Mouse (Mus musculus): ENCODE data around the gene Gm10188. TPM values are rescaled to one million over a fixed set of nuclear protein-coding genes. Genes with fewer than 3 reads are reported as not detected.

Gene Gm10188
- total and polyA plus RNA-seq, 3 experiments = not detected

- no peak for DNase-seq (ENCODE audit: extremely low read depth)
- no peak overlapping the region for H3K27ac ChIP-seq (ENCODE audit: insufficient read depth, low read depth)
- peaks cover 3% of the 10 kb centered on the region for H3K9me3 ChIP-seq (replicated peaks; ENCODE audit: low read length)
- TF ChIP-seq ZC3H11A (IDR thresholded peaks at IDR 0.05; ENCODE audit: low read depth, low read length) (no peak), IRF4 (IDR thresholded peaks at IDR 0.05; ENCODE audit: low read depth, low read length) (no peak), MEF2A (IDR thresholded peaks at IDR 0.05; ENCODE audit: borderline replicate concordance, low read depth, low read length) (no peak), ZNF384 (IDR thresholded peaks at IDR 0.05; ENCODE audit: low read depth, low read length) (no peak), ZKSCAN1 (IDR thresholded peaks at IDR 0.05; ENCODE audit: borderline replicate concordance, low read depth, low read length) (no peak), CHD2 (IDR thresholded peaks at IDR 0.05; ENCODE audit: low read length) (no peak), POLR2AphosphoS2 (IDR thresholded peaks at IDR 0.05; ENCODE audit: low read depth, low read length) (no peak), EP300 (IDR thresholded peaks at IDR 0.05; ENCODE audit: low read length) (no peak), ELF1 (IDR thresholded peaks at IDR 0.05; ENCODE audit: low read depth, low read length) (no peak), HCFC1 (IDR thresholded peaks at IDR 0.05; ENCODE audit: low read depth, low read length) (no peak), UBTF (IDR thresholded peaks at IDR 0.05; ENCODE audit: low read depth, low read length) (no peak), USF1 (IDR thresholded peaks at IDR 0.05; ENCODE audit: low read depth, low read length) (no peak), NRF1 (IDR thresholded peaks at IDR 0.05; ENCODE audit: low read depth, low read length) (no peak)
- no peak overlapping the region for H3K4me3 ChIP-seq (replicated peaks in 1 of 3; ENCODE audit: low read depth in 2 of 3, low read length in 2 of 3, poor library complexity in 1 of 3)
- H3K79me2 ChIP-seq (replicated peaks; ENCODE audit: control insufficient read depth, extremely low read depth, insufficient read depth, poor library complexity, severe bottlenecking) = no peaks in the 10 kb centered on the region
- H3K4me1 ChIP-seq (ENCODE audit: control insufficient read depth in 1 of 2, insufficient read depth in 2 of 2) = peaks cover 3 to 47% of the 10 kb centered on the region in 2 experiments; a peak in 2 of 4 replicates
- no peak overlapping the region for H3K9ac ChIP-seq (ENCODE audit: insufficient read depth, low read depth)
- H3K27me3 ChIP-seq (replicated peaks) = peaks cover 16% of the 10 kb centered on the region
- dilution Hi-C loops (cut with MboI; ENCODE audit: extremely low pct_ligation_motif_present, extremely low pct_unique_long_range_greater_than_20kb, low sequenced_read_pairs) (no loop called here), in situ Hi-C loops (cut with MboI; ENCODE audit: low pct_ligation_motif_present, low pct_unique_long_range_greater_than_20kb, low sequenced_read_pairs) (no loop called here)
- H3K36me3 ChIP-seq (replicated peaks in 1 of 2; ENCODE audit: control insufficient read depth in 1 of 2, insufficient read depth in 1 of 2, low read length in 1 of 2) = no peaks in the 10 kb centered on the region
- no peak overlapping the region for H3K4me2 ChIP-seq (ENCODE audit: insufficient read depth, low read depth, poor library complexity, severe bottlenecking)
Observed at GRCm38 (mm10) chr1:132193806-132194205, 35.8 kb downstream of the Gm10188 start.

DNA sequence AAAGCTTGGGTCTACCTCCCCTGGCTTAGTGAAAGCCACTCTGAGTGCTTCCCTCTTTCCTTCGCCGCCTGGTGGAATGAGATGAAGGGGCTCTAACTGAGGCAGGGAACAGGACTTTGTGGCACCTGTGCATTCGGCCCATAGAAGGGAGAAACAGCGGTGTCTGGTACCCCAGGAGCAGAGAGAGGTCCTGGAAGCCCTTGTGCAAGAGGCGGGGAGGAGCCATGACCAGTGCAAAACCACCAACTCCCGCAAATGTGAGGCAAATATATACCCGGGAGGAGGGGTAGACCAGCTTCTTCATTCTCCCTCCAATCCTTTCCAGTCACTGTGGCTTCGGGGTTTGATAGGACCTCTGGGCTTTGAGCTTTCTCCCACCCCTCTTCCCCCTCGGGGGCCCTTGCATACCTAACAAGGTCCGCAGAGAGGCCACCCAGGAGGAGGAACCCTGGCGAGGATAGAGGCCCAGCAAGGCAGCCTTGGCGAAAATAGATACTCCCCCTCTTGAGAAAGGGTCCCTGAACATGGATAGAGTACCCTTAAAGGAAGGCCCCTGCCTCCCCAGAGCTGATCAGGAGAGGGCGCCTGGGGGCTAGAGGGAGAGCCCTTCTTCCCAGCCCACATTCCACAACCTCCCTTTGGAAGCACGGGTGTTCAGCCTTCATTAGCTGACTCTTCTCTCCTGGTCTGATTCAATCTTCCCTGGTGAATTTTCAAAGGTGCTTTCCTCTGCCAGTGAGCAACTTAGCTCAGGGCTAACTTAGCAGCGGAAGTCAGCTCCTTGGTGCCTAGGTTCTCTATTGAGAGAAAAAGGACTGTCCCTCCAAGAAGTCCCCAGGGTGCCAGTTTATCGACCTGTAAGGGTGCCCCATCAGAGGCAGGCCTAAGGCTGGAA, 37.5 kb downstream of the Gm10188 start:
- no peak for DNase-seq (ENCODE audit: extremely low read depth)
- no peak overlapping the region for H3K4me2 ChIP-seq (ENCODE audit: insufficient read depth, low read depth, poor library complexity, severe bottlenecking)
- H3K79me2 ChIP-seq (replicated peaks; ENCODE audit: control insufficient read depth, extremely low read depth, insufficient read depth, poor library complexity, severe bottlenecking) = no peaks in the 10 kb centered on the region
- no peak overlapping the region for H3K27ac ChIP-seq (ENCODE audit: insufficient read depth, low read depth)
- H3K4me1 ChIP-seq (ENCODE audit: control insufficient read depth in 1 of 2, insufficient read depth in 2 of 2) = peaks cover 3 to 47% of the 10 kb centered on the region in 2 experiments; a peak in 2 of 4 replicates
- H3K36me3 ChIP-seq (replicated peaks in 1 of 2; ENCODE audit: control insufficient read depth in 1 of 2, insufficient read depth in 1 of 2, low read length in 1 of 2) = no peaks in the 10 kb centered on the region
- TF ChIP-seq CTCF (conservative IDR thresholded peaks at IDR 0.05 in 1 of 2, IDR thresholded peaks at IDR 0.05 in 1 of 2; ENCODE audit: low read depth in 2 of 2, low read length in 2 of 2) = no peak
- TF ChIP-seq MEF2A (IDR thresholded peaks at IDR 0.05; ENCODE audit: borderline replicate concordance, low read depth, low read length) = no peak
- TF ChIP-seq TBP (conservative IDR thresholded peaks at IDR 0.05; ENCODE audit: low read depth, low read length) = no peak
- no peak for TF ChIP-seq ZMIZ1 (IDR thresholded peaks at IDR 0.05; ENCODE audit: low read depth, low read length)
- TF ChIP-seq ELF1 (IDR thresholded peaks at IDR 0.05; ENCODE audit: low read depth, low read length) = no peak
- TF ChIP-seq GABPA (IDR thresholded peaks at IDR 0.05; ENCODE audit: insufficient replicate concordance, low read depth, low read length) = no peak
- no peak for TF ChIP-seq SMC3 (IDR thresholded peaks at IDR 0.05; ENCODE audit: low read depth, low read length)
- no peak for TF ChIP-seq ZNF384 (IDR thresholded peaks at IDR 0.05; ENCODE audit: low read depth, low read length)
- no peak for TF ChIP-seq RCOR1 (conservative IDR thresholded peaks at IDR 0.05; ENCODE audit: low read depth, low read length)
- TF ChIP-seq POLR2AphosphoS2 (IDR thresholded peaks at IDR 0.05; ENCODE audit: low read depth, low read length) = no peak
- TF ChIP-seq PAX5 (IDR thresholded peaks at IDR 0.05; ENCODE audit: low read length) = no peak
- TF ChIP-seq KAT2A (IDR thresholded peaks at IDR 0.05; ENCODE audit: insufficient replicate concordance, low read length) = no peak
- TF ChIP-seq ZC3H11A (IDR thresholded peaks at IDR 0.05; ENCODE audit: low read depth, low read length) = no peak
- TF ChIP-seq JUND (conservative IDR thresholded peaks at IDR 0.05; ENCODE audit: low read depth, low read length) = no peak
- TF ChIP-seq ETS1 (conservative IDR thresholded peaks at IDR 0.05; ENCODE audit: low read depth, low read length) = no peak
- no peak for TF ChIP-seq POLR2A (IDR thresholded peaks at IDR 0.05; ENCODE audit: low read depth, low read length)
- TF ChIP-seq CHD1 (IDR thresholded peaks at IDR 0.05; ENCODE audit: low read depth, low read length) = no peak
- no peak for TF ChIP-seq IRF4 (IDR thresholded peaks at IDR 0.05; ENCODE audit: low read depth, low read length)
- dilution Hi-C loops (cut with MboI; ENCODE audit: extremely low pct_ligation_motif_present, extremely low pct_unique_long_range_greater_than_20kb, low sequenced_read_pairs) = no loop called here
- in situ Hi-C loops (cut with MboI; ENCODE audit: low pct_ligation_motif_present, low pct_unique_long_range_greater_than_20kb, low sequenced_read_pairs) = no loop called here
- no peak overlapping the region for H3K4me3 ChIP-seq (replicated peaks in 1 of 3; ENCODE audit: low read depth in 2 of 3, low read length in 2 of 3, poor library complexity in 1 of 3)
- no peak overlapping the region for H3K9ac ChIP-seq (ENCODE audit: insufficient read depth, low read depth)
- peaks cover 3% of the 10 kb centered on the region for H3K9me3 ChIP-seq (replicated peaks; ENCODE audit: low read length)
- peaks cover 16% of the 10 kb centered on the region for H3K27me3 ChIP-seq (replicated peaks)
